Comparison of ENCODE assay signal across 8 mouse cellular contexts in the genomic region with DNA sequence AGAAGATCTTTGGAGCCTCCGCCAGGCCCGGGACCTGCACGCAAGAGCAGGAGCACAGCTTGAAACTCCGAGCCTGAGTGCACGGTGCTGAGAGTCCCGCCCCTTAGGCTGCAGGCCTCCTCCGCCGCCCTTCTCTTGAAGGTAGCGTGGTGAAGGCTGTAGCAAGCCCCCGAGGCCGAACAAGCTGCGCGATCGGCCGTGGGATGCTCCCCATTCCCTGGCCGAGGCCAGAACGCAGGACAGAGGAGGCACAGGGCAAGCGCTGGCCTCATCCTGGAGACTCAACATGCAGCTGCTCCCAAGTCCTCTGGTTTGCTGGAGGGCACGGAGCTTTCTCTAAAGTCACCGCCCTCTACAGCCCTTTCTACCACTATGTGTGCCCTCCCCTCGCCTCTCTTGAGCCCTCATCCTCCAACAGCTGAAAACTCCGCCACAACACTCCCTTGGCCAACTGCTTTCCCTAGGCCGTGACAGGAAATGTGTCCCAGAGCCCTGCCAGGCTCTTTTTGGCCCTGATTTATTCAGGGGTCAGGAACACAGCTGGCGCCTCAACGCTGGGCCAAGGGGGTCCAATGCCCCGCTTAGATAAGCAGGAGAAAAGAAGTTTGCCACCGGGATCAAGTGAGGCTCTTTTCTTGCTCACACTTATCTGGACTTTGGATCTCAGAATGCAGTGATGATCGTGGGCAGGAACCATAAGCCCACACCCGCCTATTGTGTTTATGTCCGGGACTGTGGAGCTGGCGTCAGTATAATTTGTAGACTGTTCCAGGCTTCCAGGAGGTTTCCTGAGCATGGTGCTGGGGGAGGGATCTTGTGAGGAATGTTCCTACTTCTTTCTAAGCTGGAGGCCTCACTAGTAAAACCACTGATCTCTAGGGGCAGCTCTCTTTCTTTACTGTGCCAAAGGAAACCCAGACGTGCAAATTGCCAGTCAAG. TPM values are rescaled to one million over a fixed set of nuclear protein-coding genes. Genes with fewer than 3 reads are reported as not detected.
DNase-seq lines count a peak whose midpoint lies in the region; ATAC-seq lines count a peak whose summit lies in the region.

A gene (minus strand): TSS at position 728 of the 939 bp plus-strand sequence.

- no peaks in the 10 kb centered on the region for H3K9me3 ChIP-seq in embryonic facial prominence, embryonic 15.5 days (replicated peaks)
- no peaks in the 10 kb centered on the region for H3K9me3 ChIP-seq in heart, embryonic 15.5 days (replicated peaks)
- H3K9me3 ChIP-seq in kidney, embryonic 16.5 days (ENCODE audit: low read length), result no peaks in the 10 kb centered on the region

- peak within 1 kb of the TSS; percentile 74 for H3K4me2 ChIP-seq in embryonic facial prominence, embryonic 15.5 days (replicated peaks)
- H3K4me2 ChIP-seq in heart, embryonic 15.5 days, result peak within 1 kb of the TSS; percentile 71
- H3K4me2 ChIP-seq in kidney, embryonic 16.5 days (replicated peaks; ENCODE audit: low read depth, low read length), result peak within 1 kb of the TSS; percentile 79

- peak within 1 kb of the TSS; percentile 46 for H3K4me3 ChIP-seq in embryonic facial prominence, embryonic 15.5 days (replicated peaks)
- H3K4me3 ChIP-seq in heart, embryonic 15.5 days, result peak within 1 kb of the TSS; percentile 51
- peak within 1 kb of the TSS; percentile 48 for H3K4me3 ChIP-seq in kidney, embryonic 16.5 days (ENCODE audit: low read length)

- peak within 1 kb of the TSS; percentile 93 for H3K27ac ChIP-seq in embryonic facial prominence, embryonic 15.5 days (replicated peaks)
- H3K27ac ChIP-seq in heart, embryonic 15.5 days, result peak within 1 kb of the TSS; percentile 83
- peak within 1 kb of the TSS; percentile 81 for H3K27ac ChIP-seq in kidney, embryonic 16.5 days (ENCODE audit: low read length)

- peaks cover 17% of the 10 kb centered on the region; the same call in 1 of the 2 replicates for H3K4me1 ChIP-seq in embryonic facial prominence, embryonic 15.5 days
- H3K4me1 ChIP-seq in heart, embryonic 15.5 days (replicated peaks), result peaks cover 6% of the 10 kb centered on the region
- peaks cover 7% of the 10 kb centered on the region; the same call in 1 of the 2 replicates for H3K4me1 ChIP-seq in kidney, embryonic 16.5 days (ENCODE audit: insufficient read depth, low read length)

- H3K27me3 ChIP-seq in embryonic facial prominence, embryonic 15.5 days, result no peaks in the 10 kb centered on the region
- no peaks in the 10 kb centered on the region for H3K27me3 ChIP-seq in heart, embryonic 15.5 days
- peaks cover 7% of the 10 kb centered on the region; the same call in 1 of the 2 replicates for H3K27me3 ChIP-seq in kidney, embryonic 16.5 days (ENCODE audit: insufficient read depth, low read length)

- peak within 1 kb of the TSS; percentile 40 for H3K9ac ChIP-seq in embryonic facial prominence, embryonic 15.5 days
- peak within 1 kb of the TSS; percentile 54 for H3K9ac ChIP-seq in heart, embryonic 15.5 days
- H3K9ac ChIP-seq in kidney, embryonic 16.5 days (replicated peaks; ENCODE audit: low read length), result peak within 1 kb of the TSS; percentile 58

- peak; percentile 3 to 4 for DNase-seq in urinary bladder, adult 18-20 months (ENCODE audit: low spot score in 2 of 2)
- DNase-seq in urinary bladder, postnatal 10 days (ENCODE audit: low spot score), result no peak
- peak; percentile 88 for DNase-seq in lung, postnatal 10 days
- DNase-seq in skeletal muscle tissue, adult 2 months (ENCODE audit: low read depth, low spot score), result peak; percentile 42
- no peak for DNase-seq in B cell, adult 2 months

- 3% methylated on average over 32 of the region's 32 CpGs for WGBS in embryonic facial prominence, embryonic 15.5 days
- WGBS in heart, embryonic 15.5 days, result 7% methylated on average over 32 of the region's 32 CpGs
- 4% methylated on average over 31 of the region's 32 CpGs for WGBS in kidney, embryonic 16.5 days

- ATAC-seq in embryonic facial prominence, embryonic 15.5 days (ENCODE audit: insufficient number of reproducible peaks, low FRiP score, low TSS enrichment, low read depth), result peak; percentile 83
- ATAC-seq in heart, embryonic 15.5 days (replicated peaks; ENCODE audit: insufficient number of reproducible peaks, insufficient read depth, low FRiP score, low read depth), result peak; percentile 85
- ATAC-seq in kidney, embryonic 16.5 days (ENCODE audit: low FRiP score, low TSS enrichment), result peak; percentile 90

- no peaks in the 10 kb centered on the region for H3K36me3 ChIP-seq in embryonic facial prominence, embryonic 15.5 days
- H3K36me3 ChIP-seq in heart, embryonic 15.5 days, result no peaks in the 10 kb centered on the region
- no peaks in the 10 kb centered on the region for H3K36me3 ChIP-seq in kidney, embryonic 16.5 days (ENCODE audit: insufficient read depth, low read length)

RNA-seq across cellular contexts. Expression of the gene that starts here (rescaled TPM):
- 13.9 and 15.0 TPM in 2 replicates for polyA plus RNA-seq in embryonic facial prominence, embryonic 15.5 days (2015; fragmentation: Nextera tagmentation; extraction: Ambion mirVana)
- polyA plus RNA-seq in heart, embryonic 15.5 days (2015; fragmentation: Nextera tagmentation; extraction: Ambion mirVana), result 17.9 and 18.6 TPM in 2 replicates
- polyA plus RNA-seq in kidney, embryonic 16.5 days (2015; fragmentation: Nextera tagmentation; extraction: Ambion mirVana), result 14.1 and 14.8 TPM in 2 replicates

Comparison
In these comparisons a context has a peak if more than half of its experiments do, and no peak if none do; other contexts are left out.
1. DNase-seq: peak in urinary bladder, adult 18-20 months (2 of 2), lung, postnatal 10 days (single experiment) and skeletal muscle tissue, adult 2 months (single experiment); none in urinary bladder, postnatal 10 days (single experiment) and B cell, adult 2 months (0 of 2).
2. Peak in every context shown above with its lines, with median percentiles within 50 percentile points of each other: ATAC-seq, H3K27ac ChIP-seq, H3K4me2 ChIP-seq, H3K4me3 ChIP-seq and H3K9ac ChIP-seq.